Mouse (Mus musculus): ENCODE measurements around the gene Ints12. TPM values are rescaled to one million over a fixed set of nuclear protein-coding genes. Genes with fewer than 3 reads are reported as not detected.

Ints12 gene
- polyA plus RNA-seq, 1 experiment, result 6.3 TPM

DNA sequence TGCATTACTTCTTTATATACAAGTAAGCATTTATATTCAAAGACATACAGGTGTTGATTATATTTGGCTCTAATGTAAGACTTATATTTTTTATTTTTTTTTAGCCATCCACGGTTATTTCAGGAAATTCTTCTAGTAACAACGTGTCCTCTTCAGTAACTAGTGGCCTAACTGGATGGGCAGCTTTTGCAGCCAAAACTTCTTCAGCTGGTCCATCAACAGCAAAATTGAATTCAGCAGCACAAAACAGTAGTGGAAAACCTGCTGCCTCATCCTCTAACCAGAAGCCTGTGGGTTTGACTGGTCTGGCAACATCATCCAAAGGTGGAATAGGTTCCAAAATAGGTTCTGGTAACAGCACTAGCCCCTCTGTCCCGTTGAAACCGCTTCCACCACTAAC is 17.1 kb downstream of the Ints12 start:
- H3K27ac ChIP-seq (replicated peaks; ENCODE audit: low read depth, low read length), result no peak overlapping the region
- no peaks in the 10 kb centered on the region for H3K4me1 ChIP-seq (ENCODE audit: control insufficient read depth, insufficient read depth, insufficient read length, low read length)
- no peak overlapping the region for H3K4me3 ChIP-seq (ENCODE audit: insufficient read depth, low read depth, low read length)

GRCm38 (mm10) chr3:133109844-133110243 is 18.2 kb downstream of the Ints12 start:
- Histone ChIP-seq H3K4me3 (ENCODE audit: insufficient read depth, low read depth, low read length) (no peak overlapping the region), H3K27ac (replicated peaks; ENCODE audit: low read depth, low read length) (no peak overlapping the region), H3K4me1 (ENCODE audit: control insufficient read depth, insufficient read depth, insufficient read length, low read length) (no peaks in the 10 kb centered on the region)

DNA sequence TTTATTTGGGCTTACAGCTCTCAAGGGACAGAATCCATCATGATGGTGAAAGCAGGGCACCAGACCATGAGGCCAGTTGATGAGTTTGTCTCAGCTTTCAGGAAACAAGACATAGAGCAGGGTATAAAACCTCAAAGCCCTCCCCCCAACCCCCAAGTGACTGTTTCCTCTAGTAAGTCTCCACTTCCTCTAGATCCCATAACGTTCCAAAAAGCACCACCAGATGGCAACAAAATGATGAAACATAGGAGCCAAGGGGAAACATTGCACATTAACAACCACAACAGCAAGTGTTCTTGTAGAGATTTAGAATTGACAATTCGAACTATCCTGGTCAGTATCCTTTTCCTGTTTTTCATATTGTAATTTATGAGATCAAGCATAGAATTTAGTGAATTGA is 20.1 kb downstream of the Ints12 start:
- Histone ChIP-seq H3K4me3 (ENCODE audit: insufficient read depth, low read depth, low read length) (no peak overlapping the region), H3K4me1 (ENCODE audit: control insufficient read depth, insufficient read depth, insufficient read length, low read length) (no peaks in the 10 kb centered on the region), H3K27ac (replicated peaks; ENCODE audit: low read depth, low read length) (no peak overlapping the region)

GRCm38 (mm10) chr3:133113281-133113680 is 21.6 kb downstream of the Ints12 start:
- Histone ChIP-seq H3K4me1 (ENCODE audit: control insufficient read depth, insufficient read depth, insufficient read length, low read length) (no peaks in the 10 kb centered on the region), H3K4me3 (ENCODE audit: insufficient read depth, low read depth, low read length) (no peak overlapping the region), H3K27ac (replicated peaks; ENCODE audit: low read depth, low read length) (no peak overlapping the region)

DNA sequence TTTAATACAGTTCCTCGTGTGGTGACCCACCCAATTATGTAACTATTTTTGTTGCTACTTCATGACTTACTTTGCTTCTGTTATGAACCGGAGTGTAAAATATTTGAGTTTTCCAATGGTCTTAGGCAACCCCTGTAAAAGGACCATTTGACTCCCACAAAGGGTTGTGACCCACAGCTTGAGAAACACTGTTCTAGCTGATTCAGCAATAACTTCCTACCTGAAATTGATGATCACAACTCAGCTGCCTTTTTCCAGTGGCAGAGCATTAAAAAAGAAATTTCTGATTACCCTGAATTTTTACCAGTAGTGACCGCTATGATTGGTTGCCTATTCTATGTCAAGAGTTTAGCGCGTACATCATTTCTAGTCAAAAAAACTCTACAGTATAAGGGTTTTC is 39.7 kb downstream of the Ints12 start:
- Histone ChIP-seq H3K4me1 (ENCODE audit: control insufficient read depth, insufficient read depth, insufficient read length, low read length) (no peaks in the 10 kb centered on the region), H3K4me3 (ENCODE audit: insufficient read depth, low read depth, low read length) (no peak overlapping the region), H3K27ac (replicated peaks; ENCODE audit: low read depth, low read length) (no peak overlapping the region)

DNA sequence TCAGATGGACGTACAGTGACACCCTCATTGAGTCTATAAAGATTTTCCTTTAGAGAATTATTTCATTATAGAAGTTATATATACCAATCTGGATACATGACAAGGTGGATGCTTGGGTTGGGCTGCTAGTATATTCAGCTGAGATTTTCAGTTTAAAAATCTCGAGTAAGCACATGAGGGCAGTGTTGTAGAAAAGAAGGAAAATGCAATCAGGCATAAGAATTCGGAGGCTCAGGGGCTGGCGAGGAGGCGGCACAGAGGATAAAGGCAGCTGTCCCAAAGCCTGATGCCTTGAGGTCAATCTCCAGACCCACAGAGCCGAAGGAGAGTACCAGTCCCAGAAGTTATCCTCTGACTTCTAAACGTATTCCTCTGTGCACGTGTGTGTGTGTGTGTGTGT is 41.0 kb downstream of the Ints12 start:
- Histone ChIP-seq H3K4me1 (ENCODE audit: control insufficient read depth, insufficient read depth, insufficient read length, low read length) (no peaks in the 10 kb centered on the region), H3K4me3 (ENCODE audit: insufficient read depth, low read depth, low read length) (no peak overlapping the region), H3K27ac (replicated peaks; ENCODE audit: low read depth, low read length) (no peak overlapping the region)

- Histone ChIP-seq H3K27ac (replicated peaks; ENCODE audit: low read depth, low read length) (no peak overlapping the region), H3K4me1 (ENCODE audit: control insufficient read depth, insufficient read depth, insufficient read length, low read length) (no peaks in the 10 kb centered on the region), H3K4me3 (ENCODE audit: insufficient read depth, low read depth, low read length) (no peak overlapping the region)
Measured at GRCm38 (mm10) chr3:133141877-133142276, 50.2 kb downstream of the Ints12 start.

- H3K4me3 ChIP-seq (ENCODE audit: insufficient read depth, low read depth, low read length), result no peak overlapping the region
Measured at GRCm38 (mm10) chr3:133144511-133145147, 53.0 kb downstream of the Ints12 start.

DNA sequence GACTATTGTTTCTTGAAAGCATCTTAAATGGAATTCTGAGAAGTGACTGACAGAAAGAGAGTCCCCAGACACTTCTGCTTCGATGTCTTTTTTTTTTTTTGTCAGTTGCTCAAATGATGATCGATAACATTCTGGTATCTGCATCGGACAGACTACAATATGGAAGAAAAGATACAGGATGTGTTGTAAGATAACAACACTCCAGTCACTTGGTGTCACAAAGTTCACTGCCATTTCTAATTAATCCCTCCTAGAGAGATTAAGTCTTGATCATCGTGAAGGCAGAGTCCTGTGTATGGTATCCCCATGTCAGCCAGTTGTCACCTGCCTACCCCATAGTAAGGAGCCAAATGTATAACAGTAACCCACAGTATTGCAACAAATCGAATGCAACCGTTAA is 60.0 kb downstream of the Ints12 start:
- H3K27ac ChIP-seq (replicated peaks; ENCODE audit: low read depth, low read length), result no peak overlapping the region
- no peak overlapping the region for H3K4me3 ChIP-seq (ENCODE audit: insufficient read depth, low read depth, low read length)
- no peaks in the 10 kb centered on the region for H3K4me1 ChIP-seq (ENCODE audit: control insufficient read depth, insufficient read depth, insufficient read length, low read length)

More at GRCm38 (mm10) chr3:133144511-133145147, 53.0 kb downstream of the Ints12 start:
- Histone ChIP-seq H3K4me1 (ENCODE audit: control insufficient read depth, insufficient read depth, insufficient read length, low read length) (no peaks in the 10 kb centered on the region), H3K27ac (replicated peaks; ENCODE audit: low read depth, low read length) (no peak overlapping the region)

GRCm38 (mm10) chr3:133152831-133153230 is 61.2 kb downstream of the Ints12 start:
- Histone ChIP-seq H3K27ac (replicated peaks; ENCODE audit: low read depth, low read length) (no peak overlapping the region), H3K4me3 (ENCODE audit: insufficient read depth, low read depth, low read length) (no peak overlapping the region), H3K4me1 (ENCODE audit: control insufficient read depth, insufficient read depth, insufficient read length, low read length) (no peaks in the 10 kb centered on the region)

DNA sequence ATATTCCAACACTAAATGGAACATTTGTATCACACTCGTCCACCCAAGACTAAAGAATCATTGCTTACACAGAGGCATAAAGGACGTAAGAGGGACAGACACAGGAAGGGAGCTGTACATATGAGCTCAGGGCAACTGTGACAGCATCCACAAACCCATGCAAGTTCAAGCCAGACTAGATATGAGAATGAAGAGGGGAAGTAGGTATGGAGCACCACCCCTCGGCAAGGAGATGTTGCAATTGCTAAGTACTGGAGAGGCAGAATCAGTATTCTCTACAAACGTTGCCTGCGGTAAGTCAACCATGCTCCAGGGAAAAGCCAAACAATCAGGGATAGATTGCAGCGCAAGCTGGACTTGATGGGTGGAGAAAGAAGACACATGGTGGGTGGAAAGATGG is 62.0 kb downstream of the Ints12 start:
- Histone ChIP-seq H3K4me3 (ENCODE audit: insufficient read depth, low read depth, low read length) (no peak overlapping the region), H3K4me1 (ENCODE audit: control insufficient read depth, insufficient read depth, insufficient read length, low read length) (no peaks in the 10 kb centered on the region), H3K27ac (replicated peaks; ENCODE audit: low read depth, low read length) (no peak overlapping the region)

DNA sequence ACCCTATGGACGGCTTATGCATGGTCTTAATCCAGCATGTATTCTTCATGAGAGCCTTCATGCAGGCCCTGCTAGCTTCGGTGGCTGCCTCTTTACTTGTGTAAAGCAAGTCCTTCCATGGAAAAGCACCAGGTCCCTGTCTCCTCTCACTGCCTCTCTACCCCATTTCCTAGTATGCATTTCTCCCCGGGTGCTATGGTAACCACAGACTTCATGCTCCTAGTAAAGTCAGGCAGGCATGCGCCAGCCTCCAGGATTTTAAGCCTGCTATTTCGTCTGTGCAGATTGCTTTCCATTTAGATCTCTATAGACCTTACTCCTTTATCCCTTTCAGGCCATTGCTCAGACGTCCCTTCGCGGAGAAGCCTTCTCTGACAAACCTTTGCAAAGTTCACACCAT is 63.0 kb downstream of the Ints12 start:
- no peak overlapping the region for H3K4me3 ChIP-seq (ENCODE audit: insufficient read depth, low read depth, low read length)
- no peak overlapping the region for H3K27ac ChIP-seq (replicated peaks; ENCODE audit: low read depth, low read length)
- no peaks in the 10 kb centered on the region for H3K4me1 ChIP-seq (ENCODE audit: control insufficient read depth, insufficient read depth, insufficient read length, low read length)

GRCm38 (mm10) chr3:133158260-133158659 is 66.6 kb downstream of the Ints12 start:
- no peak overlapping the region for H3K27ac ChIP-seq (replicated peaks; ENCODE audit: low read depth, low read length)
- no peak overlapping the region for H3K4me3 ChIP-seq (ENCODE audit: insufficient read depth, low read depth, low read length)
- H3K4me1 ChIP-seq (ENCODE audit: control insufficient read depth, insufficient read depth, insufficient read length, low read length), result no peaks in the 10 kb centered on the region

Other genes with a start within 250 kb of the Ints12 start
- 1.9 and 5.0 TPM in 2 replicates for gene Npnt, start 141.5 kb upstream of the Ints12 start, polyA plus RNA-seq (2012; ENCODE audit: insufficient read depth, insufficient read length, missing spikeins)
- gene Gstcd, start 193 bp downstream of the Ints12 start, polyA plus RNA-seq (2012; ENCODE audit: insufficient read depth, insufficient read length, missing spikeins), result 2.7 and 2.8 TPM in 2 replicates
- gene Arhgef38, start 143.1 kb downstream of the Ints12 start, polyA plus RNA-seq (2012; ENCODE audit: insufficient read depth, insufficient read length, missing spikeins), result not detected in 2 replicates
- 161 and 166 TPM in 2 replicates for gene Ppa2, start 218.3 kb downstream of the Ints12 start, polyA plus RNA-seq (2012; ENCODE audit: insufficient read depth, insufficient read length, missing spikeins)

Data from brown adipose tissue, adult 24 weeks (tissue).